In the genomic region with DNA sequence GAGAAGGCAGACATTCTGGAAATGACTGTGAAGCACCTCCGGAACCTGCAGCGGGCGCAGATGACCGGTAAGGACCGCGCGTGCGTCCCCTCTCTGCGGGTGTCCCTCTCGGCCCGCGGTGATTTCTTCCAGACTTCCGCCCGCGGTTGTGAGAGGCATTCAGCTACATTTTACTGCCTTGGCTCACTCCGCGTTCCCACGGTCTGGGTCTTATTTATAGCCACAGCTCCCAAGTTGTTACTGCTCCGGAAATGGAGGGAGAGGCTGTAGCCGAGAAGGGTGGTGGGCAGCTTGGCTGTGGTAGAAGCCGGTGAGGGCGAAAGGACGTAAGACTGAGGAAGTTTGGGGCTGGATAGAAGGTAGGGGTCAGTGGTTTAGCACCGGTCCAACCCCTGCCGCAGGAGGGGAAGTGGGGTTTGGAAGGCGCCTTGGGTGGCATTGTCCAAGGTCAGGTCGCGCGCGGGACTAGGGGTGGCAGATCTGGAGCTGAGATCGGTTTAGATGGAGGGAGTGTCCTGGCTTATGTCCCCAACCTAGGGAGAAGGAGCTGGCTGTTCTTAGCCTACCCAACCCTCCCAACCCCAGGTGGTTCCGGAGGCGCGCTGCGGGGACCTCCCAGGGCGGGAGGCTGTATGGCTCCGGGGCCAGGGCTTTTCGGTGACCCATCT, we compare ENCODE assay signal across 8 mouse cellular contexts. TPM values are rescaled to one million over a fixed set of nuclear protein-coding genes. Genes with fewer than 3 reads are reported as not detected.
DNase-seq lines count a peak whose midpoint lies in the region; ATAC-seq and TF ChIP-seq lines count a peak whose summit lies in the region.

No protein-coding gene starts in this region.

- no peaks in the 10 kb centered on the region for H3K79me2 ChIP-seq in heart, adult 2 months (replicated peaks; ENCODE audit: control insufficient read depth, insufficient read depth, low read length)

- peak overlapping the region; percentile 94 for H3K4me2 ChIP-seq in embryonic facial prominence, embryonic 12.5 days (replicated peaks)
- H3K4me2 ChIP-seq in liver, embryonic 13.5 days, result peak overlapping the region; percentile 65
- H3K4me2 ChIP-seq in neural tube, embryonic 11.5 days (ENCODE audit: low read depth), result peak overlapping the region; percentile 80

- peak overlapping the region; percentile 71 for H3K4me3 ChIP-seq in embryonic facial prominence, embryonic 12.5 days
- peak overlapping the region; percentile 62 for H3K4me3 ChIP-seq in heart, adult 2 months
- peak overlapping the region; percentile 59 for H3K4me3 ChIP-seq in liver, embryonic 13.5 days (replicated peaks)
- H3K4me3 ChIP-seq in neural tube, embryonic 11.5 days (ENCODE audit: low read depth, low read length), result peak overlapping the region; percentile 76

- H3K27me3 ChIP-seq in embryonic facial prominence, embryonic 12.5 days, result no peaks in the 10 kb centered on the region
- H3K27me3 ChIP-seq in heart, adult 2 months (ENCODE audit: control insufficient read depth, insufficient read depth, low read length), result no peaks in the 10 kb centered on the region
- peaks cover 96% of the 10 kb centered on the region for H3K27me3 ChIP-seq in liver, embryonic 13.5 days
- H3K27me3 ChIP-seq in neural tube, embryonic 11.5 days (ENCODE audit: control insufficient read depth, insufficient read depth, low read length), result peaks cover 12% of the 10 kb centered on the region

- no peaks in the 10 kb centered on the region for H3K9me3 ChIP-seq in embryonic facial prominence, embryonic 12.5 days
- no peaks in the 10 kb centered on the region for H3K9me3 ChIP-seq in liver, embryonic 13.5 days (replicated peaks)
- H3K9me3 ChIP-seq in neural tube, embryonic 11.5 days (ENCODE audit: control insufficient read depth, low read length), result no peaks in the 10 kb centered on the region

- TF ChIP-seq EP300 in heart, adult 2 months (IDR thresholded peaks at IDR 0.05; ENCODE audit: insufficient read depth, low read depth, low read length), result no peak

- no peaks in the 10 kb centered on the region for H3K36me3 ChIP-seq in embryonic facial prominence, embryonic 12.5 days
- H3K36me3 ChIP-seq in heart, adult 2 months (ENCODE audit: control insufficient read depth, insufficient read depth, low read length), result peaks cover 3% of the 10 kb centered on the region; the same call in 1 of the 2 replicates
- 0 out of 2 replicates have a peak, but pooled peaks cover 3% of the 10 kb centered on the region for H3K36me3 ChIP-seq in liver, embryonic 13.5 days
- no peaks in the 10 kb centered on the region for H3K36me3 ChIP-seq in neural tube, embryonic 11.5 days (ENCODE audit: control insufficient read depth, insufficient read depth, low read length)

- DNase-seq in 3T3-L1 (ENCODE audit: low read depth, low spot score), result peak; percentile 81
- DNase-seq in adrenal gland, adult 2 months, result peak; percentile 85
- DNase-seq in heart, adult 2 months, result peak; percentile 81 to 82
- peak; percentile 60 for DNase-seq in kidney, adult 11 months
- DNase-seq in liver, embryonic 13.5 days, result no peak
- peak; percentile 71 for DNase-seq in neural tube, embryonic 11.5 days (ENCODE audit: low spot score)
- DNase-seq in thymus, postnatal 14 days, result peak; percentile 31

- intact Hi-C loops in heart, adult 2 months (cut with DNase I), result loop anchor here (1.0 to 10.0 kb wide), 2 partner anchors 57 to 432 kb away; no protein-coding TSS in a partner anchor

- H3K4me1 ChIP-seq in embryonic facial prominence, embryonic 12.5 days, result peaks cover 45% of the 10 kb centered on the region
- H3K4me1 ChIP-seq in heart, adult 2 months (ENCODE audit: control insufficient read depth, insufficient read depth, low read length), result peaks cover 6% of the 10 kb centered on the region
- peaks cover 68% of the 10 kb centered on the region for H3K4me1 ChIP-seq in liver, embryonic 13.5 days (replicated peaks)
- peaks cover 35% of the 10 kb centered on the region for H3K4me1 ChIP-seq in neural tube, embryonic 11.5 days (ENCODE audit: control insufficient read depth, insufficient read depth, low read length)

- no peak for TF ChIP-seq CTCF in heart, adult 2 months (IDR thresholded peaks at IDR 0.05)

- no peak for ATAC-seq in embryonic facial prominence, embryonic 12.5 days (ENCODE audit: insufficient number of reproducible peaks, insufficient read depth, low FRiP score, low TSS enrichment)
- ATAC-seq in liver, embryonic 13.5 days (ENCODE audit: low read depth), result no peak
- ATAC-seq in neural tube, embryonic 11.5 days (ENCODE audit: insufficient read depth, low FRiP score, low TSS enrichment), result no peak

- under 1% methylated on average over 38 of the region's 38 CpGs for WGBS in embryonic facial prominence, embryonic 12.5 days
- under 1% methylated on average over 38 of the region's 38 CpGs for WGBS in heart, adult 2 months
- under 1% methylated on average over 38 of the region's 38 CpGs for WGBS in liver, embryonic 13.5 days (ENCODE audit: insufficient replicate concordance)
- WGBS in neural tube, embryonic 11.5 days, result 0% methylated on average over 38 of the region's 38 CpGs

- peak; percentile 49; the same call in 1 of the 2 replicates for TF ChIP-seq POLR2A in heart, adult 2 months (IDR thresholded peaks at IDR 0.05; ENCODE audit: insufficient read depth, low read depth, low read length)

- H3K9ac ChIP-seq in embryonic facial prominence, embryonic 12.5 days, result peak overlapping the region; percentile 83
- peak overlapping the region; percentile 83 for H3K9ac ChIP-seq in heart, adult 2 months (ENCODE audit: low read depth, low read length)
- H3K9ac ChIP-seq in liver, embryonic 13.5 days, result peak overlapping the region; percentile 66
- peak overlapping the region; percentile 73 for H3K9ac ChIP-seq in neural tube, embryonic 11.5 days (ENCODE audit: low read length)

- peak overlapping the region; percentile 95 for H3K27ac ChIP-seq in embryonic facial prominence, embryonic 12.5 days
- peak overlapping the region; percentile 93 for H3K27ac ChIP-seq in heart, adult 2 months
- peak overlapping the region; percentile 73 for H3K27ac ChIP-seq in liver, embryonic 13.5 days
- H3K27ac ChIP-seq in neural tube, embryonic 11.5 days (ENCODE audit: low read depth, low read length), result peak overlapping the region; percentile 84

RNA-seq across cellular contexts. Expression of a gene that starts 2.1 kb away (rescaled TPM):
- total RNA-seq in adrenal gland, adult 2 months (2021), result 10 to 100 TPM; 13.3 to 40.9 TPM
- 199 and 336 TPM in 2 replicates for polyA plus RNA-seq in adrenal gland, adult 2 months (2012; rRNA removed)
- 64.0 and 65.2 TPM in 2 replicates for polyA plus RNA-seq in embryonic facial prominence, embryonic 12.5 days (2016; fragmentation: Nextera tagmentation; extraction: Ambion mirVana)
- total RNA-seq in heart, adult 2 months (2021), result 10 to 100 TPM; 16.2 to 21.4 TPM
- 27.1 and 44.6 TPM in 2 replicates for polyA plus RNA-seq in heart, adult 2 months (2012; rRNA removed)
- polyA plus RNA-seq in liver, embryonic 13.5 days (2015; fragmentation: Nextera tagmentation; extraction: Ambion mirVana), result 5.9 and 6.9 TPM in 2 replicates
- polyA plus RNA-seq in neural tube, embryonic 11.5 days (2014; fragmentation: Nextera tagmentation; extraction: Ambion mirVana), result 56.8 and 57.3 TPM in 2 replicates
